Mouse (Mus musculus) intestine, postnatal 0 days (tissue): ENCODE results near the gene Mrps33. TPM values are rescaled to one million over a fixed set of nuclear protein-coding genes. Genes with fewer than 3 reads are reported as not detected.

Source experiments
- ATAC-seq: fragments of 200-750 bp; cut with Nextera tagmentation; 2 replicates; pipeline ENCODE4 v1.8.0; 2017; ENCODE audit warnings: mild to moderate bottlenecking, moderate TSS enrichment, moderate library complexity
- H3K27ac ChIP-seq: fragments of 300-500 bp; sonication (generic); 2 replicates; pipeline ENCODE4 v1.5.1; 2014; ENCODE audit warnings: mild to moderate bottlenecking, low read depth, low read length, moderate library complexity
- H3K27me3 ChIP-seq: fragments of 300-500 bp; sonication (generic); replicated peaks from 2 replicates; pipeline ENCODE4 v1.6.1; 2014; ENCODE audit warnings: low read length, mixed read lengths; ENCODE audit not compliant: control insufficient read depth, insufficient read depth
- H3K36me3 ChIP-seq: fragments of 300-500 bp; sonication (generic); 2 replicates; pipeline ENCODE4 v1.6.1; 2014; ENCODE audit warnings: mild to moderate bottlenecking, moderate library complexity; ENCODE audit not compliant: control insufficient read depth, insufficient read depth
- H3K4me1 ChIP-seq: fragments of 300-500 bp; sonication (generic); replicated peaks from 2 replicates; pipeline ENCODE4 v1.6.1; 2014; ENCODE audit warnings: antibody characterized with exemption, low read length, mixed read lengths; ENCODE audit not compliant: control insufficient read depth, insufficient read depth
- H3K4me2 ChIP-seq: fragments of 300-500 bp; sonication (generic); replicated peaks from 2 replicates; pipeline ENCODE4 v1.6.1; 2014; ENCODE audit warnings: low read depth, mild to moderate bottlenecking, moderate library complexity
- H3K4me3 ChIP-seq: fragments of 300-500 bp; sonication (generic); 2 replicates; pipeline ENCODE4 v1.5.1; 2014; ENCODE audit warnings: low read depth, low read length
- H3K9ac ChIP-seq: fragments of 300-500 bp; sonication (generic); 2 replicates; pipeline ENCODE4 v1.6.1; 2014; ENCODE audit warnings: mild to moderate bottlenecking, low read depth, low read length
- H3K9me3 ChIP-seq: fragments of 300-500 bp; sonication (generic); 2 replicates; pipeline ENCODE4 v1.6.1; 2016; ENCODE audit warnings: mixed run types; ENCODE audit not compliant: control insufficient read depth
- CTCF ChIP-seq: sonication (generic); IDR thresholded peaks from 2 replicates; pipeline ENCODE4 v1.5.1; 2016; ENCODE audit warnings: low read depth, mild to moderate bottlenecking, control low read depth, antibody characterized with exemption, moderate library complexity
- WGBS: fragments of 180-500 bp; shearing (Covaris S2); extraction: QIAGEN DNeasy Blood & Tissue Kit; methylation state at CpG from one replicate; pipeline ENCODE4 v1.1.7; 2014; 5-methylcytosine and 5-hydroxymethylcytosine counted together
- polyA plus RNA-seq: library from polyadenylated mRNA; unstranded; fragments of >200 nt; fragmentation: Nextera tagmentation; extraction: Ambion mirVana; gene quantifications from 2 replicates; pipeline ENCODE4 v1.2.1, GENCODE M21; 2015

Mrps33 gene
- polyA plus RNA-seq = 194 and 209 TPM in 2 replicates

DNA sequence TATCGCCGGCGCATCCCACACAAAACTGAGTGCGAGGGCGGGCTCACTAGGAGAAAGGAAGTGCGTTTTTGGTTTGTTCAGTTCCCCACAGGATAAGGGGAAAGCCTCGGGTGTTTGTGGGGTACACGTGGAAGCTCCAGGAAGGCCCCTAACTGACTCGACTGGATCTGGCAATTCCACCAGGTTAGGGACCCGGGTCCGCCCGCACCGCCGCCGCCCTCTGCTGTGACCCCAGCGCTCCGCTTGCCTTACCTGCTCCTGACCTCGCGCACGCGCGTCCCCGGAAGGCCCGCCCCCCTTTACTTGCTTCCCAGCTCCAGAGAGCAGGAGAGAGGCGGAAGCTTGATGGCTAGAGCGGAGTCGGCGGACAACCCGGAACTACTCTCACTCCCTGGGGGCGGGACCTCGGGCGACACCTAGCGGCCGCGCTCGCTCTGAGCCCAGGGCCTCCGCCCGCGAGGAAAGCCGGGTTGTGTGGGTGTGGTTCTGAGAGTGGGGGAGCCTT lies at the start of gene Mrps33:
Gene Mrps33, minus strand, starts transcription at position 377 of the 505 bp plus-strand sequence.
- Histone ChIP-seq H3K27ac (no peak within 1 kb of the TSS; the same call in 1 of the 2 replicates), H3K4me3 (peak within 1 kb of the TSS; percentile 76), H3K4me2 (peak within 1 kb of the TSS; percentile 70), H3K9me3 (no peaks in the 10 kb centered on the region), H3K9ac (peak within 1 kb of the TSS; percentile 63), H3K36me3 (no peaks in the 10 kb centered on the region), H3K4me1 (no peaks in the 10 kb centered on the region), H3K27me3 (no peaks in the 10 kb centered on the region)
- WGBS = under 1% methylated on average over 40 of the region's 40 CpGs
- TF ChIP-seq CTCF = peak; percentile 100
- peak; percentile 99 for ATAC-seq

DNA sequence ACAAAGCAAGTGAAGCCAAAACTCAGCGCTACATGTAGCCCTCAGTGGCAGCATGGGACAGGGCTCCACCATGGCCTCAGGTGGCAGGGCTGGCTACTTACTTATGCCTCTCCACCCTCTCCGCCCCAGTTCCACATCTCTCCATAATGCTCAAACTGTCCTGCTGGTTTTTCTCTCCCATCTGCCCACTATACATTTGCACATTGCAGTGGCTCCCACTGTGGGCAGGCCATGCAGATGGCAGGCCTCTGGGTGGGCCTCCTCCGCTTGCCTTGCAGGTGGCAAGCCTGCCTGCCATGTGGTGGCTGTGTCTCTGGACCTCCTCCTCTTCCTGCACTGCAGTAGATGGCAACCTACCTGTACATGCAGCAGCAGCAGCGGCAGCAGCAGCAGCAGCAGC lies 38.9 kb upstream of the Mrps33 start:
- ATAC-seq = no peak
- Histone ChIP-seq H3K4me2 (no peak overlapping the region), H3K9ac (no peak overlapping the region), H3K9me3 (no peaks in the 10 kb centered on the region), H3K27ac (no peak overlapping the region), H3K4me3 (no peak overlapping the region), H3K27me3 (no peaks in the 10 kb centered on the region), H3K36me3 (no peaks in the 10 kb centered on the region), H3K4me1 (no peaks in the 10 kb centered on the region)
- TF ChIP-seq CTCF = no peak
- 89% methylated on average over 4 of the region's 4 CpGs for WGBS

DNA sequence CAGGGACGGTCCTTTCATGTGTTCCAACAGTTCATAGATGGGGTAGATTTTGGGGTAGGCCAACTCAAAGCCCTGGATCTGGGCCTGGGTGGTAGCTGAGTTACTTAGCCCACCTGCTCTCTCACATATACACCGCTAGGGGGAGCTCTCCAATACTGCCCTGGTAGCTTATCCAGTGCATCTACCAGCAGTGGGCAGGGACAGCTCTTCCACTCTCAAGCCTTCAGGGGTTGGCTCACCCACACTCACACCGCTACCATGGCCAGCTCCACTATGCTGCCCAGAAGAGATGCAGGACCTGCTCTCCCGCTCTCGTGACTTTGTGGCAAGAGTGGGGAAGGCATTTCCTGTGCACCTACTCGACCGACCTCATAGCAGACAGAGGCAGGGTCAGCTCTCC lies 38.0 kb upstream of the Mrps33 start:
- Histone ChIP-seq H3K36me3 (no peaks in the 10 kb centered on the region), H3K4me2 (no peak overlapping the region), H3K4me1 (no peaks in the 10 kb centered on the region), H3K4me3 (no peak overlapping the region), H3K27ac (no peak overlapping the region), H3K9me3 (no peaks in the 10 kb centered on the region), H3K9ac (no peak overlapping the region), H3K27me3 (no peaks in the 10 kb centered on the region)
- TF ChIP-seq CTCF = peak; percentile 60
- 33% methylated on average over 7 of the region's 7 CpGs for WGBS
- ATAC-seq = no peak

DNA sequence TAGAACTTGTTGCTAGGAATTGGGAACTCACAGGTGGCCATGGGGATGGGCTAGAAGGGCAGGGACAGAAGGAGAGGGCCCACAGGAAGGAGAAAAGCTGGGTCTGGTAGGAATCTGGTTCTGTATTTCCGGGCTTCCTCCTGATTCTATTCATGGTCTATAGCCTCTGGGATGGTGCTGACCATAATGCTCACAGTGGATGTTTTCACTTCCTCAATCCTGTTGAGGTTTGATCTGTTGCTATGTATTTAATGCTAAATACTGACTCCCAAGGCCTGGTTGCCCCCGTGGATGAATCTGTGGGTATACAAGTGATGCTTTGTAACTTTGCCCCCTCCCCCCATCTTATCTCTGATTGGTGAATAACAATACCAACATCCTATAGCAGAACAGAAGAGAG lies 36.8 kb upstream of the Mrps33 start:
- Histone ChIP-seq H3K9ac (no peak overlapping the region), H3K4me3 (no peak overlapping the region), H3K27ac (no peak overlapping the region), H3K9me3 (no peaks in the 10 kb centered on the region), H3K4me1 (no peaks in the 10 kb centered on the region), H3K27me3 (no peaks in the 10 kb centered on the region), H3K4me2 (no peak overlapping the region), H3K36me3 (no peaks in the 10 kb centered on the region)
- no peak for ATAC-seq
- 60% methylated on average over 2 of the region's 2 CpGs for WGBS
- no peak for TF ChIP-seq CTCF

DNA sequence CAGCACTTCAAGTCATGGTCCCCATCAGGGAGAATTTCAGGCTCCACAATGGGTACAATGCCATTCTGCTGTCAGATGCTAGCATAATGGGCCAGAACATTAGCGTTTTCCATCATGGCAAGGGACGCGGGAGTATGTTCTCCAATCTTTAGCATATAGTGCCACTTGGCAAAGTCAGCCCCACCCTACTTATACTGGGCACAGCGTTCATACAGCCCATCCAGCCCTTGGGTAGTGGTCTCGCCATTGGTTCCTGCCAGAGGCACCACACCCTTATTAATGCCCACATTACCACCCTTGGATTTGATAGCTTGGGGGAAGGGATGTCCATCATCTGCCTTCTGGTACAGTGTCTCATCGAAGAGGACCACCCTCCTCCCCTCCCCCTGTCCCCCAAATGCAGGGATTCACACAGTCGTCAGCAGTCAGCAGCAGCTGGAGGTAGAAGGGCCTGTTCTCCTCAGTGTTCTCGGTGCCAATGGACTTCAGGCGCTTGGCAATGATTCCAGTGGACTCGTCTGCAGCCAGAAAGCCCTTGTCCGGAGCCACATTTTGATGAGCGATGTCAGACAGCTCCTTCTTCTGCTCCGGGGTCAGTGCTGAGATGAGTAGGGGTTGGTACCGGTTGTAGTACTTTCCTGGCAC lies 33.0 kb upstream of the Mrps33 start:
- no peaks in the 10 kb centered on the region for H3K36me3 ChIP-seq

DNA sequence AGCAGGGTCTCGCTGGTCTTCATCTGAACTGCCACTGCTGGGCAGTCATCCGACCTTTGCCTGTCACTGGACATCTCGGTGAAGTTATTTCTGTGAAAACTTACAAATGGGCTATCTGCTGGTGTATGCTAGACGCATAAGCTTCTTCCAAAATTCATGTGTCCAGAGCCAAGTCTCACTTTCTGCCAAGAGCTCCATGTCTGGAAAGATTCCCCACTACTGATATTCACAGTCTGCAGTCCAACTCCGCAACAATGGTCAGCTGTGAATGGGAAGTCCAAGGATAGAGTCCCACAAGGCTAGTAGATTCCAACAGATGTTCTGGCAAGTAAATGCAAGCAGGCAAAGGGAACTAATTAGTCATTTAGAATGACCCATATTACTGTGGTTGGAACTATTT lies 17.9 kb upstream of the Mrps33 start:
- TF ChIP-seq CTCF = no peak
- no peaks in the 10 kb centered on the region for H3K4me1 ChIP-seq
- 86% methylated on average over 5 of the region's 5 CpGs for WGBS

More for the DNA sequence above, 33.0 kb upstream of the Mrps33 start:
- TF ChIP-seq CTCF = no peak
- Histone ChIP-seq H3K4me2 (no peak overlapping the region), H3K4me1 (no peaks in the 10 kb centered on the region), H3K4me3 (no peak overlapping the region), H3K9ac (no peak overlapping the region), H3K9me3 (no peaks in the 10 kb centered on the region), H3K27me3 (no peaks in the 10 kb centered on the region), H3K27ac (no peak overlapping the region)
- 88% methylated on average over 14 of the region's 14 CpGs for WGBS
- no peak for ATAC-seq

More for the DNA sequence above, 17.9 kb upstream of the Mrps33 start:
- Histone ChIP-seq H3K9ac (no peak overlapping the region), H3K36me3 (no peaks in the 10 kb centered on the region), H3K4me2 (no peak overlapping the region), H3K4me3 (no peak overlapping the region), H3K9me3 (no peaks in the 10 kb centered on the region), H3K27me3 (no peaks in the 10 kb centered on the region), H3K27ac (no peak overlapping the region)
- ATAC-seq = no peak
